Mouse (Mus musculus) central nervous system, embryonic 14 days (tissue): Measurements from ENCODE around the gene Capn15. TPM values are rescaled to one million over a fixed set of nuclear protein-coding genes. Genes with fewer than 3 reads are reported as not detected.

Source experiments
- polyA plus RNA-seq: library from polyadenylated mRNA; depleted of rRNA; stranded (reverse); fragments of >200 nt; gene quantifications from 2 replicates; pipeline ENCODE4 v1.2.3, GENCODE M21; 2012; rRNA removed

Gene Capn15
- polyA plus RNA-seq: 43.8 and 45.6 TPM in 2 replicates

GRCm38 (mm10) chr17:25985306-25986294 is at the start of gene Capn15:
Gene Capn15 (minus strand): TSS chr17:25985796.

GRCm38 (mm10) chr17:25951803-25952623 is 33.6 kb downstream of the Capn15 start, which contains the start of gene A930017K11Rik:
Gene A930017K11Rik (minus strand): TSS chr17:25952565.

GRCm38 (mm10) chr17:25944366-25945163 is 41.0 kb downstream of the Capn15 start, which contains the start of the genes Pigq and Nhlrc4:
Gene Pigq (minus strand): TSS chr17:25944936.
Gene Nhlrc4 (minus strand): TSS chr17:25944961.

GRCm38 (mm10) chr17:25919144-25919785 is 66.3 kb downstream of the Capn15 start, which contains the start of gene Rab40c:
Gene Rab40c (minus strand): TSS chr17:25919727.

Other genes starting within 250 kb of the Capn15 start
- gene Mslnl, start 249.8 kb downstream of the Capn15 start, polyA plus RNA-seq: 0.11 and 0.15 TPM in 2 replicates
- gene Msln, start 231.4 kb downstream of the Capn15 start, polyA plus RNA-seq: 0.14 and 0.25 TPM in 2 replicates
- 25.3 and 26.7 TPM in 2 replicates for gene Narfl, start 212.0 kb downstream of the Capn15 start, polyA plus RNA-seq
- 214 and 220 TPM in 2 replicates for gene Haghl, start 200.1 kb downstream of the Capn15 start, polyA plus RNA-seq
- gene Ccdc78, start 199.2 kb downstream of the Capn15 start, polyA plus RNA-seq: 0.04 and 0.11 TPM in 2 replicates
- gene Fam173a, start 192.9 kb downstream of the Capn15 start, polyA plus RNA-seq: 106 and 110 TPM in 2 replicates
- gene AC134908.4, start 190.1 kb downstream of the Capn15 start, polyA plus RNA-seq: 0.18 TPM in 1 of 2 replicates, not detected in the other
- 101 TPM in 2 replicates for gene Metrn, start 188.7 kb downstream of the Capn15 start, polyA plus RNA-seq
- gene Fbxl16, start 176.7 kb downstream of the Capn15 start, polyA plus RNA-seq: 64.6 and 64.7 TPM in 2 replicates
- gene Wdr24, start 162.2 kb downstream of the Capn15 start, polyA plus RNA-seq: 48.6 and 49.3 TPM in 2 replicates
- 82.0 and 84.1 TPM in 2 replicates for gene Jmjd8, start 156.9 kb downstream of the Capn15 start, polyA plus RNA-seq
- 303 and 324 TPM in 2 replicates for gene Stub1, start 152.4 kb downstream of the Capn15 start, polyA plus RNA-seq
- 51.1 and 59.5 TPM in 2 replicates for gene Rhbdl1, start 148.5 kb downstream of the Capn15 start, polyA plus RNA-seq
- 27.5 and 27.9 TPM in 2 replicates for gene Gm20683, start 144.0 kb downstream of the Capn15 start, polyA plus RNA-seq
- gene Rhot2, start 140.9 kb downstream of the Capn15 start, polyA plus RNA-seq: 94.8 and 98.3 TPM in 2 replicates
- gene Wdr90, start 124.3 kb downstream of the Capn15 start, polyA plus RNA-seq: 57.9 and 59.3 TPM in 2 replicates
- 10.1 and 10.9 TPM in 2 replicates for gene Mcrip2, start 117.0 kb downstream of the Capn15 start, polyA plus RNA-seq
- 71.8 and 76.2 TPM in 2 replicates for gene Mettl26, start 110.7 kb downstream of the Capn15 start, polyA plus RNA-seq
- 0.86 and 1.0 TPM in 2 replicates for gene Wfikkn1, start 104.9 kb downstream of the Capn15 start, polyA plus RNA-seq
- 70.6 and 80.8 TPM in 2 replicates for gene Rab40c, start 66.1 kb downstream of the Capn15 start, polyA plus RNA-seq
- 95.7 and 101 TPM in 2 replicates for gene Pigq, start 40.9 kb downstream of the Capn15 start, polyA plus RNA-seq
- gene Nhlrc4, start 40.8 kb downstream of the Capn15 start, polyA plus RNA-seq: 0.11 and 0.34 TPM in 2 replicates
- gene A930017K11Rik, start 33.2 kb downstream of the Capn15 start, polyA plus RNA-seq: 0.41 and 0.68 TPM in 2 replicates
- gene Rab11fip3, start 83.8 kb upstream of the Capn15 start, polyA plus RNA-seq: 64.6 and 66.8 TPM in 2 replicates
- 24.3 and 26.7 TPM in 2 replicates for gene Decr2, start 104.5 kb upstream of the Capn15 start, polyA plus RNA-seq
- gene Nme4, start 109.8 kb upstream of the Capn15 start, polyA plus RNA-seq: 55.0 and 61.3 TPM in 2 replicates
- gene Tmem8, start 127.5 kb upstream of the Capn15 start, polyA plus RNA-seq: 10.1 and 10.5 TPM in 2 replicates
- gene Mrpl28, start 137.7 kb upstream of the Capn15 start, polyA plus RNA-seq: 104 and 109 TPM in 2 replicates
- gene Axin1, start 152.9 kb upstream of the Capn15 start, polyA plus RNA-seq: 32.0 and 32.3 TPM in 2 replicates
- gene Pdia2, start 213.3 kb upstream of the Capn15 start, polyA plus RNA-seq: 0.05 and 0.09 TPM in 2 replicates
- gene Rgs11, start 217.2 kb upstream of the Capn15 start, polyA plus RNA-seq: 9.7 and 15.0 TPM in 2 replicates
- 29.0 and 41.3 TPM in 2 replicates for gene Arhgdig, start 222.0 kb upstream of the Capn15 start, polyA plus RNA-seq